Mouse (Mus musculus) heart, postnatal 0 days (tissue): ENCODE measurements around the gene Ptpdc1. TPM values are rescaled to one million over a fixed set of nuclear protein-coding genes. Genes with fewer than 3 reads are reported as not detected.

Experiments used
- ATAC-seq: fragments of 200-750 bp; cut with Nextera tagmentation; 2 replicates; pipeline ENCODE4 v1.8.0; 2017; ENCODE audit warnings: low read depth, moderate number of reproducible peaks, moderate library complexity; ENCODE audit not compliant: insufficient read depth
- DNase-seq: peaks from one replicate; pipeline ENCODE4 v3.0.0-alpha.2; 2016; ENCODE audit warnings: low spot score
- H3K27ac ChIP-seq: fragments of 300-500 bp; sonication (generic); 2 replicates; pipeline ENCODE4 v1.5.1; 2014; ENCODE audit warnings: low read depth, mild to moderate bottlenecking
- H3K27me3 ChIP-seq: fragments of 300-500 bp; sonication (generic); 2 replicates; pipeline ENCODE4 v1.6.1; 2014; ENCODE audit warnings: low read length, mixed read lengths; ENCODE audit not compliant: control insufficient read depth, insufficient read depth
- H3K36me3 ChIP-seq: fragments of 300-500 bp; sonication (generic); replicated peaks from 2 replicates; pipeline ENCODE4 v1.6.1; 2014; ENCODE audit warnings: low read length, mixed read lengths; ENCODE audit not compliant: control insufficient read depth, insufficient read depth
- H3K4me1 ChIP-seq: fragments of 300-500 bp; sonication (generic); 2 replicates; pipeline ENCODE4 v1.6.1; 2014; ENCODE audit warnings: antibody characterized with exemption; ENCODE audit not compliant: control insufficient read depth, insufficient read depth
- H3K4me2 ChIP-seq: fragments of 300-500 bp; sonication (generic); 2 replicates; pipeline ENCODE4 v1.6.1; 2014; ENCODE audit warnings: low read depth, mild to moderate bottlenecking, low read length, moderate library complexity
- H3K4me3 ChIP-seq: fragments of 300-500 bp; sonication (generic); 2 replicates; pipeline ENCODE4 v1.5.1; 2014; ENCODE audit warnings: low read depth, low read length
- H3K9ac ChIP-seq: fragments of 300-500 bp; sonication (generic); replicated peaks from 2 replicates; pipeline ENCODE4 v1.6.1; 2014; ENCODE audit warnings: low read depth, low read length, mixed read lengths
- H3K9me3 ChIP-seq: fragments of 300-500 bp; sonication (generic); replicated peaks from 2 replicates; pipeline ENCODE4 v1.6.1; 2016; ENCODE audit warnings: low read length; ENCODE audit not compliant: control insufficient read depth
- CTCF ChIP-seq: IDR thresholded peaks from 2 replicates; pipeline ENCODE4 v1.5.1; 2016; ENCODE audit warnings: antibody characterized with exemption, control low read depth, low read depth
- EP300 ChIP-seq: IDR thresholded peaks from 2 replicates; pipeline ENCODE4 v1.6.1; 2016; ENCODE audit warnings: antibody characterized with exemption, low read depth
- WGBS: fragments of 180-500 bp; shearing (Covaris S2); extraction: QIAGEN DNeasy Blood & Tissue Kit; methylation state at CpG from one replicate; pipeline ENCODE4 v1.1.7; 2014; 5-methylcytosine and 5-hydroxymethylcytosine counted together
- polyA plus RNA-seq: library from polyadenylated mRNA; unstranded; fragments of >200 nt; fragmentation: Nextera tagmentation; extraction: Ambion mirVana; gene quantifications from 2 replicates; pipeline ENCODE4 v1.2.1, GENCODE M21; 2015
- total RNA-seq: library from RNA; depleted of rRNA; stranded (reverse); fragments of >200 nt; gene quantifications from 2 replicates; pipeline ENCODE4 v1.2.3, GENCODE M21; 2014; ENCODE audit warnings: low replicate concordance

Gene Ptpdc1
- total and polyA plus RNA-seq, 2 experiments from 2014 or later = 3.1 to 5.6 TPM

DNA sequence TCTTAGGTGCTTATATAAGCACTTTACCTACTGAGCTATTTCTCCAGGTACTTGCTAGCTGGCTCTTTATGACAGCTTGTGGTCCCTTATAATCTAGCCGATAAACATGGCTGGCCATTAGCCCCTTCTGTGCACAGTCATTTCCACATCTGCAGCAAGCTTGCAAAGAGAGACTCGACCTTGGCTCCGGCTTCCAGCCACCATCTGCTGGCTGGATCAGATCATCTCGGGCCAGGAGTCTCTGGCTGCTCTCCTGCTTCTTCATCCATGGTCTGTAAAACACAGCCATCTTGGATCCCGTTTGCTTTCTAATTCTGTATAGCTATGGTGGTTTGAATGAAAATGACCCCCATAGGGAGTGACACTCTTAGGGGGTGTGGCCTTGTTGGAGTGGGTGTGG, 63.1 kb downstream of the Ptpdc1 start:
- TF ChIP-seq EP300 = no peak
- TF ChIP-seq CTCF = no peak
- 76% methylated on average over 5 of the region's 5 CpGs for WGBS
- H3K27me3 ChIP-seq = no peaks in the 10 kb centered on the region
- no peak overlapping the region for H3K9ac ChIP-seq
- no peak for DNase-seq
- H3K9me3 ChIP-seq = no peaks in the 10 kb centered on the region
- H3K4me3 ChIP-seq = no peak overlapping the region
- ATAC-seq = no peak
- H3K36me3 ChIP-seq = no peaks in the 10 kb centered on the region
- H3K27ac ChIP-seq = no peak overlapping the region
- H3K4me2 ChIP-seq = no peak overlapping the region
- peaks cover 12% of the 10 kb centered on the region; the same call in 1 of the 2 replicates for H3K4me1 ChIP-seq

DNA sequence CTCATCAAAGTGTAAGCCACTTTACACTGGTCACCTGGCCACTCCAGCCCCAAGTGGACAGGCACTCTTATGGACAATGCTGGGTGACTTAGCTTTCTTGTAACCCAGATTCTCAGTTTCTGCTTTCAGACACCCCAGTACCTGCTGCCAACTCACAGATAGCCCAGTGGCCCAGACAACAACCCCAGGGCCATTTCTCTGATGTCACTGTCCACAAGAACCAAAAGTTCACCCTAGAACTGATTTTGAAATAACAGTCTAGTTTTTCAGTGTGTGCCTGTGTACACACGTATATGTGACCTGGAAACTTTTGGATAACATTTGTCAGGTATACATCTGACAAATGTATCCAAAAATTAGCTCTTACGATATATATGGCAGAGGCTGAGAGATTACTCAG, 64.0 kb downstream of the Ptpdc1 start:
- no peaks in the 10 kb centered on the region for H3K9me3 ChIP-seq
- peaks cover 7% of the 10 kb centered on the region; the same call in 1 of the 2 replicates for H3K4me1 ChIP-seq
- no peak overlapping the region for H3K4me3 ChIP-seq
- H3K27me3 ChIP-seq = no peaks in the 10 kb centered on the region
- ATAC-seq (no peak), DNase-seq (no peak)
- WGBS = 86% methylated on average over 2 of the region's 2 CpGs
- no peak overlapping the region for H3K9ac ChIP-seq
- H3K36me3 ChIP-seq = no peaks in the 10 kb centered on the region
- H3K4me2 ChIP-seq = no peak overlapping the region
- TF ChIP-seq EP300 = no peak
- no peak for TF ChIP-seq CTCF
- no peak overlapping the region for H3K27ac ChIP-seq

DNA sequence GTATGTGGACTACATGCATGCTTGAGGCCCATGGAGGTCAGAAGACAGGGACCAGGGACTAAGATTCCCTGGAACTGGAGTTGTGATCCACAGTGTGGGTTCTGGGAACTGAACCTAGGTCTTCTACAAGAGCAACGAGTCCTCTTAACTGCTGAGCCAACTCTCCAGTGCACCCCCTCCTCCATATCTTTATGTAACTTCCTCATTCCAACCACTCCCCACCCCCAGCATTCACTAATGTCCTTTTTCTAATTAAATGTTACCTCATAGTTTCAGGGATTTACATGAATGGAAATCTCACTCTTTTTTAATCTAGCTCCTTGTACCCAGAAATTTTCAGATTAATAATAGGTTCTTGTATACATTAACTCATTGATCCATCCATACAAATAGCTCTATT, 69.5 kb downstream of the Ptpdc1 start:
- no peaks in the 10 kb centered on the region for H3K9me3 ChIP-seq
- H3K27me3 ChIP-seq = no peaks in the 10 kb centered on the region
- no peak for ATAC-seq
- no peaks in the 10 kb centered on the region for H3K36me3 ChIP-seq
- TF ChIP-seq EP300 (no peak), CTCF (no peak)
- no peak overlapping the region for H3K27ac ChIP-seq
- no peak overlapping the region for H3K4me3 ChIP-seq
- DNase-seq = no peak
- peaks cover 12% of the 10 kb centered on the region for H3K4me1 ChIP-seq
- 32% methylated on average over 1 of the region's 1 CpGs for WGBS
- H3K4me2 ChIP-seq = no peak overlapping the region
- H3K9ac ChIP-seq = no peak overlapping the region

DNA sequence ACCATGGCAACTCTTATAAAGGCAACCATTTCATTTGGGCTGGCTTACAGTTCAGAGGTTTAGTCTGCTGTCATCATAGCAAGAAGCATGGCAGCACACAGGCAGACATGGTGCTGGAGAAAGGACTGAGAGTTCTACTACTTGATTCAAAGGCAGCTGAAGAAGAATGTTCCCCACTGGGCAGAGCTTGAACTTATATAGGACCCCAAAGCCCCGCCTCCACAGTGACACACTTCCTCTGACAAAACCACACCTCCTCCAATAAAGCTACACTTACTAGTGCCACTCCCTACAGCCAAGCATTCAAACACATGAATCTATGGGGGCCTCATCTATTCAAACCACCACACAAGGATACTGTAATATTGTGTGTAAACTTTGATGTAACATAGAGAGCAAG, 70.9 kb downstream of the Ptpdc1 start:
- Histone ChIP-seq H3K4me1 (peaks cover 12% of the 10 kb centered on the region), H3K27me3 (no peaks in the 10 kb centered on the region), H3K36me3 (no peaks in the 10 kb centered on the region), H3K9ac (no peak overlapping the region), H3K4me2 (no peak overlapping the region), H3K9me3 (no peaks in the 10 kb centered on the region), H3K4me3 (no peak overlapping the region), H3K27ac (no peak overlapping the region)
- no peak for ATAC-seq
- WGBS = 78% methylated on average over 1 of the region's 1 CpGs
- DNase-seq = no peak
- TF ChIP-seq EP300 = no peak

DNA sequence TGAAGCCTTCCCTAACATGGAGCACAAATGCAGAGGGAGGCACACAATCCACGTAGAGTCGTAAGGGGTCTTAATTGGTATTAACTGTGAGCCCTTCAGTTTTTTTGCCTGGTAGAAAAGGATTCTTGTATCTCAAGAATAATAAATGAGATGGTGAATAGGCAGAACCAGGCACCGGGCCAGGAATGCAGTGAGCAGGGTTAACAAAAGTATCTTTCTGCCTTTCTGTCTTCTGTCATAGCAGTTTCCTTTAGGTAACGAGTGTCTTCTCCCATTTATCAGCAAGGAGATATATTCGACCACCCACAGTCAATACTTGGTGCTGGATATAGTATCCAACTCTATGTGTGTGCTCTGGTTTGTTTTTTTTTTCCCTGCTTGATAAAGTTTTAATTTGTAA, 72.0 kb downstream of the Ptpdc1 start:
- no peaks in the 10 kb centered on the region for H3K9me3 ChIP-seq
- 53% methylated on average over 5 of the region's 5 CpGs for WGBS
- H3K9ac ChIP-seq = no peak overlapping the region
- no peak for ATAC-seq
- no peaks in the 10 kb centered on the region for H3K27me3 ChIP-seq
- no peak overlapping the region for H3K4me2 ChIP-seq
- TF ChIP-seq CTCF = no peak
- no peak overlapping the region for H3K4me3 ChIP-seq
- H3K27ac ChIP-seq = 0 out of 2 replicates have a peak overlapping the region, but pooled peaks have one; percentile 88
- peaks cover 12% of the 10 kb centered on the region for H3K4me1 ChIP-seq
- no peak for DNase-seq
- no peaks in the 10 kb centered on the region for H3K36me3 ChIP-seq
